Mouse (Mus musculus): ENCODE data around the gene Fmo2.

DNA sequence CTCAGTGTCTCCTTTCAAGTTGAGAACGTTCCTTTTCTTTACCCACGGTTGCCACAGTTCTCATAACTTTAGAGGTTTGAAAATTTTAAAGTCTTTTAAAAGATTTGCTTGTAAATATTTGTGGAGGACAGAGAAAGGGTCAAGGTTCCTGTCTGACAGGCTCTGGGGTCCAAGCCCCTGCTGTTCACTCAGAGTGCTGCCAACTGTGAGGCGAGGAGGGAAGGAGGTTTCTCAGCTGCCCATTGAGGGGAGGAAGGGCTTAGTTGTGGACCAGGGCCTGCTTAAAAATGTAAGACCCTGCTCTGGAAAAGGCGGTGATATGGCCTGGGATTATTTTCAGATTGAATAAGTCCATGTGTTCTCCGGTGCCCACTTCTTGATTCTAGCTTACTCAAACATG is 33.4 kb upstream of the Fmo2 start:
- TF ChIP-seq CTCF (IDR thresholded peaks at IDR 0.05; ENCODE audit: extremely low read depth, insufficient read depth, insufficient read length, insufficient replicate concordance) (no peak), POLR2A (IDR thresholded peaks at IDR 0.05; ENCODE audit: low read depth, low read length) (no peak)
